Mouse (Mus musculus) gonadal fat pad, adult 2 months (tissue): Measurements from ENCODE around the gene Tsks. TPM values are rescaled to one million over a fixed set of nuclear protein-coding genes. Genes with fewer than 3 reads are reported as not detected.
A peak's percentile ranks its signal among the peaks of the same experiment; 100 is the strongest.

Experiments
- DNase-seq: peaks from one replicate; pipeline ENCODE4 v3.0.0-alpha.2; 2012; ENCODE audit warnings: low read depth
- polyA plus RNA-seq: library from polyadenylated mRNA; depleted of rRNA; stranded (reverse); fragments of >200 nt; gene quantifications from 2 replicates; pipeline ENCODE4 v1.2.3, GENCODE M21; 2012

Tsks gene
- polyA plus RNA-seq, 1 experiment: 3.5 TPM

GRCm38 (mm10) chr7:44975117-44975419 lies 32.1 kb downstream of the Tsks start:
- DNase-seq: no peak

GRCm38 (mm10) chr7:44978300-44978699 lies 35.3 kb downstream of the Tsks start:
- DNase-seq: no peak

GRCm38 (mm10) chr7:44981539-44981938 lies 38.5 kb downstream of the Tsks start:
- DNase-seq: no peak

GRCm38 (mm10) chr7:44983085-44983484 lies 40.1 kb downstream of the Tsks start:
- DNase-seq: no peak

DNA sequence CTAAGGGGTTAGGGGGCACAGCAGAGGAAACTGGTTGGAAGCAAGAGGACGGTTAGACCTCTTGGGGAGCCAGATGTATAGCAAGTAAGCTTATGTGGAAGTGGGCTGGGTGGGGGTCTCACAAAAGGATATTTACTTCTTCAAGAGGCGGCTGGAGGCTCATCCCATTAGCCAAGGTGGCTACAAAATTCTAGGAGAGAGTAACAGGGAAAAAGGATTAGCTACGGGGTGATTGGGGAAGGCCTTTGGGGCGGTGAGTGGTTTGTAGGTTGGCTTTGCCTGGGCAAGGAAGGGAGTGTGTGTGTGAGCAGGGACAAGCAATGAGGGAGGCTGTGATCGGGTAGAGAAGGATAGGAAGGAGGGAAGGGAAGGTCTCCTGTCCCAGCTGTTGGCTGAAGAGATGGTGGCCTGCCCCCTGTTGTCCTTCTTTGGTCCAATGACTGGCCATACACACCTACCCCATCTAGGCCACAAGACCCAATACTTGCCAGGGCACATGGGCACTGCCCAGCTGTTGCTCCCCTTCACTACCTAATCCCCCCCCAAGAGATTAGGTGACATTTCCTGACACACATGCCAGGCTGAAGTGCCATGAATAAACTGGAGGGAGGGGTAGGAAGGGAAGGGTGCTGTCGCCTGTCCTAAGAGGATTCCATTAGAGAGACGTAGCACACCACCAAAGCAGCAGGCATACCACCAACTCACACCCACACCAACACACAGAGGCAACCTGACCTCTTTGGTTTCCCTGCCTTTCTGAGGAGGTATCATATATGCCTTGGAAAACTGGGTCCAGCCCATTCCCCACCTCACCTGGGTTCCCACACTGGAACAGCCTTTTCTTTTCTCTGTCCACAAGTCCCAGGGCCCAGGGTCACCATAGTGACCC lies 41.2 kb downstream of the Tsks start:
- no peak for DNase-seq

DNA sequence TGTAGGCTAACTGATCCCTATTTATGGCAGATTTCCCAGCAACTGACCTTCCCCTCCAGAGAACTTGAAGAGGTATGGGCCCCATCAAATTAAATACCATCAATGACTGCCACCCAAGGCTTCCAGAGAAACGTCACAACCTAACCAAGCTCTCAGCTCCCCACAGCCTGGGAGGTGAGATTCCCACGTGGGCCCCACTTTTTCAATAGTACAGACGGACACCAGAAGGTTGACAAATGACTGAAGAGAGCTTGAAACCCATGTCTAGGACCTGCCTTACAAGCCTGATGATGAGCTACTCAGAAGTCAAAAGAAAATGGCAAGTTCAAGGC lies 41.8 kb downstream of the Tsks start:
- no peak for DNase-seq

- DNase-seq: no peak
These were observed 42.7 kb downstream of the Tsks start for GRCm38 (mm10) chr7:44985595-44986191.

DNA sequence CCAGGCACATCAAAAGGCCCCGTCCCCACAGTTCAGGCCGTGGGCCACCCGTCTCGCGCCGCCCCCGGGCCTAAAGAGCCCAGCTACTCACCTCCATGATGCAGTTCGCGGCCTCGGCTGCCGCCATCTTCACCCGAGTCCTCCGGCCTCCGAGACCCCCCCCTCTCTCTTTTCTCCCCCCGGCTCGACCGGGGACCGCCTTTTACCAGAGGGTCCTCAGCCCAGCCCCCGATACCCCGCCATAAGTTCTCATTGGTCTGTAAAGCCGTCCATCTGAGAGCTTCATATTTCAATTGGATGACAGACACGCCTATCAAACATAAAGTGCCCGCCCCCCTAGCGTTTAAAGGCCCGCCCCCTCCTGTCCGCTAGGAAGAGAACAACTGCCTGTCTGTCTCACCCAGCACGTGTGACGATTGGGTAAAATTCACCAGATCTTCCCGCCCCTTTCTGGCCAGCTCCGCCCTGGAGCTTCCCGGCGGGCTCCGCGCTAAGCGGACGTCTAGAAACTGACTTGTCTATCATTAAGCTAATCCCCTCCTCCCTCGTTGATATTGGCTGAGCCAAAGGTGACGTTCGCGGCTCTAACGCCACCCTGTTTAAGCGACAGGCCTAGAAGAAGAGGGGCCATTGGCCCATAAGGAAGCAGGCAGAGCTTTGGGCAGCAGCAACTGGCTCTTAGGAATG lies 43.3 kb downstream of the Tsks start, which contains the start of gene Prmt1:
Gene Prmt1, minus strand, starts transcription at position 377 of the 687 bp plus-strand sequence.
- DNase-seq: peak; percentile 99

- no peak for DNase-seq
These were observed 44.1 kb downstream of the Tsks start for GRCm38 (mm10) chr7:44986879-44987718.

DNA sequence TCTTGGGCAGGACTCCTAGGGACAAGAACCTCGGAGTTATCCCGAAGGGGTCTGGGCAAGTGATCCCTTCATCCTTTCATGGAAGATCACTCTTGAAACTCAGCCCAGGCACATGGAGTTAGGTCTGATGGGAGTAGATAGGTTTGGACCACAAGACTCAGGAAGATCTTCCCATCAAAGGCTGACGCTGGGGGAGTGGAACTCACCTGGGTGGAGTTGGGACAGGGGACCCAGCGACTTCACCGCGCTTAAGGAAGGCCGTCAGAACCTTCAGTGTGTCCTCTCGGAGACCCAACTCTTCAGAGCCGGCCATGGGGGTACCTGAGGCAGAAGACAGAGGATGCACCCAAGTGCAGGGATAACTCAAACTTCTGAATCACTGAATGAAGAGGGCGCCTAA lies 53.7 kb downstream of the Tsks start:
- DNase-seq: no peak

- peak; percentile 69 for DNase-seq
These were observed 54.4 kb downstream of the Tsks start, which contains the start of gene Irf3 for GRCm38 (mm10) chr7:44997231-44997939. TSS of gene Irf3 (plus strand) at chr7:44997648.

GRCm38 (mm10) chr7:44997940-44998428 lies 55.0 kb downstream of the Tsks start:
- no peak for DNase-seq

- no peak for DNase-seq
These were observed 55.5 kb downstream of the Tsks start, which contains the start of gene Bcl2l12 for GRCm38 (mm10) chr7:44998501-44998955. TSS of gene Bcl2l12 (minus strand) at chr7:44998712.

- no peak for DNase-seq
These were observed 56.7 kb downstream of the Tsks start for GRCm38 (mm10) chr7:44999753-45000152.

- no peak for DNase-seq
These were observed 57.6 kb downstream of the Tsks start for GRCm38 (mm10) chr7:45000539-45001114.

- DNase-seq: no peak
These were observed 59.4 kb downstream of the Tsks start for GRCm38 (mm10) chr7:45002440-45002839.

DNA sequence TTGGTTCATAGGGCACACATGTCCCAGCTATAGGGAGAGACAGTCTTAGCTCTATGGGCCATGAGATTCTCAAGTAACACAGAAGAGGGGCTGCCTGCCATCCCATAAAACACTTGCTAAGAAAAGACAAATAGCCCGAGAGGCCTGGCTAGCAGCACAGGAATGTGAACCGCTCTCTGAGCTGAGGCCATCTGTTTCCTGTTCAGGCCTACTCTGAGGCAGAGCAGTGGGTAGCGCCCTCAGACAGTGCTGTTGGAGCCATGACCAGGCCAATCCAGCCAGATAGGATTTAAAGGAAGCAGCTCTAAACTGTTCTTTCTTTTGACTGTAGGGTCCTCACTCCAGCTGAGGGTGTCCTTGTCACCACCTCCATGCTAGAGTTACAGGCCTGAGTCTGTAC lies 61.5 kb downstream of the Tsks start:
- no peak for DNase-seq

DNA sequence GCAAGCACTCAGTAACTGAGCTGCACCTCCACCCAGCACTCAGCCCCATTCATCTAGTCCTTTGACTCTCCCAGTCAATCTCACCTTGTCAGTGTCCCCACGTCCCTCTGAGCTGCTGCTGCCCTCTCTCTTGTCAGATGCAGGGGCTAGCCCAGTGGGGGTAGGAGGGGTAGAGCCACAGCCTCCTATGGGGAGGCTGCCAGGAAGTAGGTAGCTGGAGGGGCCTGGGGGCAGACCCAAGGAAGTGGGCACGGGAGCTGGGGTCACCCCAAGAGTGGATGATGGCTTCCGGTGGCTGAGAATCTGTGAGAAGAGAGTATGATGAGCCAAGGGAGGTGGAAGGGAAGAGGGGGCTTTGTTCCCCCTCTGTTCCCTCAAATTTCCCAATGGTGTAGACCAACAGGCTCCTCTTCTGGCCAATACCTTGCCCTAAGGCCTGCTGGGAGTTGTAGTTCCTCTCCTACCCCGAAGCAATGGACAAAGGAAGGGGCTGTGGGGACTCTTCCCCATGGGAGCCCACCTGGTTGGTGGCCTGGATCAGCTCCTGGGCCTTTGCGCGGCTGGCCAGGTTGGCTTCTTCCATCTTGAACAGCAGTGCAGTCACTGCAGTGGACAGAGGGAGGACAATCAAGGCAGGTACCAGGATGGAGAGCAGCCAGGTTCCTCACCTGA lies 62.5 kb downstream of the Tsks start:
- DNase-seq: no peak

- DNase-seq: no peak
These were observed 63.5 kb downstream of the Tsks start for GRCm38 (mm10) chr7:45006503-45006902.

- no peak for DNase-seq
These were observed 64.1 kb downstream of the Tsks start for GRCm38 (mm10) chr7:45007141-45007540.
